Mouse (Mus musculus): Measurements from ENCODE around the gene Gm10135. TPM values are rescaled to one million over a fixed set of nuclear protein-coding genes. Genes with fewer than 3 reads are reported as not detected.
"Not testable (repeated sequence)": the region's sequence is repeated elsewhere in the genome, so short reads cannot be mapped to it uniquely, and the experiment has no call there.

Gm10135 gene
- not detected in 2 replicates for polyA plus RNA-seq (2012; rRNA removed)

DNA sequence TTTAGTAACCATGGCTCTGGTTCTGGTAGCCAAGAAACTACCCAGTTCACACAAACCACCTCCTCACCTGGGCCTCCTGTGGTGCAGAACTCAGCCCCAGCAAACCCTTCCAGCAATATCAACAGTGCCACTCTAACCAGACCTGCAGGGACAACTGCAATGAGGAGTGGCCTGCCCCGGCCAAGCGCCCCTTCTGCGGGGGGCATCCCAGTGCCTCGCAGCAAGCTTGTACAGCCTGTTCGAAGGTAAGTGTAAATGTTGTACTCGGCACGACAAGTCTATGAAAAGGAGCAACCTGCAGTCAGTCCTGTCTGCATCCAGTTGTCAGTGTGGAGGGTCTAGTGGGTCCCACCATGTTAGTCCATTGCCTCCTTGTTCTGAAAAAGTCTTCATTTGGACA, at the start of gene Gm10135:
Gene Gm10135, minus strand, starts transcription at position 101 of the 400 bp plus-strand sequence.
- no peak for DNase-seq (ENCODE audit: low read depth)

DNA sequence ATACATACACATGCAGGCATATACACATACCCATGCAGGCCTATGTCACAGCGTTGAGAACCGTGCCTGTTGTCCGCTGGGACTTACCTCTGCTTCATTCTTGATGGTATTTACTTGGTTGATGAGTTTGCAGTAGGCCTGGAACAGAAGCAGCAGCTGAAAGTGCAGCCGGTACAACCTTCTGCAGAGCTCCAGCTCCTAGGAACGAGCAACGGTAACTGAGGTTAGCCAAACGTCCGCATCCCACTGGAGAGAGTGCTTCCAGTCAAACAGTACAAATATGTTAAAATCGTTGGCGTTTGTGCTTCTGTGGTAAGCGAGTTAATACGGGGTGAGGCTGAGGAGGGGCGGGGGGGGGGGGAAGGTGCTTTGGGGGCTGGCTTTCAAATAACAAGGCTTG, 49.3 kb upstream of the Gm10135 start:
- DNase-seq (ENCODE audit: low read depth) = no peak

DNA sequence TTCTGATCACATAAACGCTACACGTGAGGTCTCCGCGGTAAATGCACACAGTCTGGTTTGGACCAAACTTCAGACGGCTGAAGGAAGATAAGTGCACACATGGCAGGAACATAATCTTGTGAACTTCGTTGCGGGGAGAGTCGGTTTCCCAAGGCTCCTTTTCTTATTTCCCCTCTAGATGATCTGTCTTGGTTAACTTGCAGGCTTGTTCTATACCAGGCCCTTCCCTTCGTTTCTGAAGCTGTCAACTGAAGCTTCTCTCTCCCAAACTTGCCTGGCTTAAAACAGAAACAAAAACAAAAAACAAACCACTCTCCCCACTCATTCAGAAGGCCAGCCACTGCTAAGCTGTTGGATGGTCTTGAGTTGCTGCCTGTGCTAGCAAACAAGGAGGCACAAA, 40.2 kb upstream of the Gm10135 start:
- no peak for DNase-seq (ENCODE audit: low read depth)

DNA sequence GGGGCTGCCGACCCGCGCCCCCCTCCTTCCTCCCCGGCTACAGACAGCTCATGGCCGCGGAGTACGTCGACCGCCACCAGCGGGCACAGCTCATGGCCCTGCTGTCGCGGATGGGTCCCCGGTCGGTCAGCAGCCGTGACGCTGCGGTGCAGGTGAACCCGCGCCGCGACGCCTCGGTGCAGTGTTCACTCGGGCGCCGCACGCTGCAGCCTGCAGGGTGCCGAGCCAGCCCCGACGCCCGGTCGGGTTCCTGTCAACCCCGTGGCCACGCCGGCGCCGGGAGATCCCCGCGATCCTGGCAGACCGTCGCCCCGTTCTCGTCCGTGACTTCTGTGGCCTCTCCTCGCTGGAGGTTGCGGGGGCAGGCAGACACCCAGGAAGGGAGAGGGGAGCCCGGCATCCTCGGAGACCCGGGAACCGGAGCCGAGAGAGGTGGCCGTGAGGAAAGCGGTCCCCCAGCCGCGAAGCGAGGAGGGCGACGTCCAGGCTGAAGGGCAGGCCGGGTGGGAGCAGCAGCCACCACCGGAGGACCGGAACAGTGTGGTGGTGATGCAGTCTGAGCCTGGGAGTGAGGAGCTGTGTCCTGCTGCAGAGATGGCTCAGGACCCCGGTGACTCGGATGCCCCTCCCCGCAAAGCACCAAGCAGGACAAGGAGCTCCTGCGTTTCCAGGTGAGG, 39.2 kb upstream of the Gm10135 start:
- DNase-seq (ENCODE audit: low read depth) = not testable (repeated sequence)

DNA sequence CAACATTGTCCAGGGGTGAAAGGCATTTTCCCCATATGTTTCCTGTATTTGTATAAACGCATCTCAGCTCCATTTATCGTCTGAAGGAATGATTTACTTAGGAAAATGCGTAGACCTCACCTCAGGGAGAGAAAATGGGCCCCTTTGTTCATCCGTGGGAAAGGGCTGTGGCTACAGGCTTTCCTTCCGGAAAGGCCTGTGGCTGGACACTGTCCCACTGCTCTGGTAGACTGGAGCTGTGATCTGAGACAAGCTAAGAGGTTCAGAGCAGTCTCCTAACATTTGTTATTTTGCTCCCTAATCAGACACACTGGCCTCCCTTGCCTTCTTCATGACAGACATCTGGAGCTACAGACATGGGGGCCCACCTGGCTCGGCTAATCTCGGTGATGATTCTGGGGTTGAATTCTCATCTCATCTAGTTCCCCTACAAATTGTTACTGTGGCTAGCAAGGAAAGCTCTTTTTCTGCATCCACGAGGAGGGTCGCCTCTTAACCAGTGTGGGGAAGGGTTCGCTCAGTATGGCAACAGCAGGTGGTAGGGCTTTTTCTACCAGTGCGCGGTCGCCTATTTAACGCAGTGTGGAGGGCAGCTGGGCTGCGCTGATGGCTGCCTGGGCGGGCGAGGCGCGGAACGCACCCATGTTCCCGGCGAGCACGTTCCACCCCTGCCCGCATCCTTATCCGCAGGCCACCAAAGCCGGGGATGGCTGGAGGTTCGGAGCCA, 38.5 kb upstream of the Gm10135 start:
- DNase-seq (ENCODE audit: low read depth) = not testable (repeated sequence)

DNA sequence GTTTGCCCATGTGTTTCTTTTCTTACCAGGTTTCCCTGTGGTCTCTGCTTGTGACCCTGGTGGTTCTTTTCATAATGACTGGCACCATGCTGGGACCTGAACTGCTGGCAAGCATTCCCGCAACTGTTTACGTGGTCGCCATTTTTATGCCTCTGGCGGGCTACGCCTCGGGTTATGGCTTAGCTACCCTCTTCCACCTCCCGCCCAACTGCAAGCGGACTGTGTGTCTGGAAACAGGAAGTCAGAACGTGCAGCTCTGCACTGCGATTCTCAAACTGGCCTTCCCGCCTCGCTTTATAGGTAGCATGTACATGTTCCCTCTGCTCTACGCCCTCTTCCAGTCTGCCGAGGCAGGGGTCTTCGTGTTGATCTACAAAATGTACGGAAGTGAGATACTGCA, 37.3 kb upstream of the Gm10135 start:
- DNase-seq (ENCODE audit: low read depth) = not testable (repeated sequence)

DNA sequence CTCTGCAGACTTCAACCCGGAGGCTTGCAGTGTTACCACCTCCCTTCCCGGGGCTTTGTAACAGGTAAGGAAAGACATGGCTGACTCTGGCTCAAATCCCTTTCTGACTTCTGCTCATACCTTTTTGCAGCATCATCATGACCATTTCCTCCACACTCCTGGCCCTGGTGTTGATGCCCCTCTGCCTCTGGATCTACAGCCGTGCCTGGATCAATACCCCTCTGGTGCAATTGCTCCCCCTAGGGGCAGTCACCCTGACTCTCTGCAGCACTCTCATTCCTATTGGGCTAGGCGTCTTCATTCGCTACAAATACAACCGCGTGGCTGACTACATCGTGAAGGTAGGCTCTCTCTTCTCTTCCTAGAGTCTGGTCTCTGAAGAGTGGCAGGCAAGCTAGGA, 33.7 kb upstream of the Gm10135 start:
- not testable (repeated sequence) for DNase-seq (ENCODE audit: low read depth)

DNA sequence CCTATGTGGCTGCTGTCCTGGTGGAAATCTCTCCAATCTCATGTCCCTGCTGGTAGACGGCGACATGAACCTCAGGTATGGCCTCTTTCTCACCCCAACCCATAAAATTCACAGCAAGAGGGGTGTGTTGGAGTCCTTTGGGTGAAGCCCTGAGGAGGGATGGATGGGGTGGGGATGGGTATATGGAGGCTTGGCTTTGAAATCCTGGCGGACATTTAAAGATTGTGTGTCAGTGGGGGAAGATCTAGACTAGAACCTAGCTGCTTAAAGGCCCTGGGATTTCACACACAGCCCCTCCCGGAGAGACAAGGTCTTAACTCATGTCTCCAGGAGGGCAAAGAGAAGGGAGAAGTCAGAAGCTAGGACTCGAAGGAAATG, 33.1 kb upstream of the Gm10135 start:
- no peak for DNase-seq (ENCODE audit: low read depth)

DNA sequence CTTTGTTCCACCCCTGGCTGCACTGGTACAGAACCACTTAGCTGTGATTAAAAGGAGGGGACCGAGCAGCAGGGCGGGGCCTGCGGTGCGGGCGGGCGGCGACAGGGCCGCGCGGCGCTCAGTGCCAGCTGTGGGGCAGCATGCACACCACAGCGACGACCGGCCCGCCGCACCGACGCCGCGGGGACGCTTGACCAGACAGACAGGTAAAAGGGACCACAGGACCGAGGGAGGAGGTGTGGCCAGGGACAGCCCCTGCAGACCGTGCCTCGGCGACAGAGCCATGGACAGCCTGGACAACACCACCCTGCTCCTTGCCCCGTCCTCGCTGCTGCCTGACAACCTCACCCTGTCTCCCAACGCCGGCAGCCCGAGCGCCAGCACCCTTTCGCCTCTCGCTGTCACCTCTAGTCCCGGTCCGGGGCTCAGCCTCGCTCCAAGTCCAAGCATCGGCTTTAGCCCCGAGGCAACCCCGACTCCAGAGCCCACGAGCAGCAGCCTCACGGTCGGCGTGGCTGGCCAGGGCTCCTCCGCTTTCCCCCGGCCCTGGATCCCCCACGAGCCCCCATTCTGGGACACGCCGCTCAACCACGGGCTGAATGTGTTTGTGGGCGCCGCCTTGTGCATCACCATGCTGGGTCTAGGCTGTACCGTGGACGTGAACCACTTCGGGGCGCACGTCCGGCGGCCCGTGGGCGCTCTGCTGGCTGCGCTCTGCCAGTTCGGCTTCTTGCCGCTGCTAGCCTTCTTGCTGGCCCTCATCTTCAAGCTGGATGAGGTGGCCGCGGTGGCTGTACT, 32.5 kb upstream of the Gm10135 start, which contains the start of gene Slc10a4:
Gene Slc10a4, plus strand, starts transcription at position 100 of the 798 bp plus-strand sequence.
- no peak for DNase-seq (ENCODE audit: low read depth)

DNA sequence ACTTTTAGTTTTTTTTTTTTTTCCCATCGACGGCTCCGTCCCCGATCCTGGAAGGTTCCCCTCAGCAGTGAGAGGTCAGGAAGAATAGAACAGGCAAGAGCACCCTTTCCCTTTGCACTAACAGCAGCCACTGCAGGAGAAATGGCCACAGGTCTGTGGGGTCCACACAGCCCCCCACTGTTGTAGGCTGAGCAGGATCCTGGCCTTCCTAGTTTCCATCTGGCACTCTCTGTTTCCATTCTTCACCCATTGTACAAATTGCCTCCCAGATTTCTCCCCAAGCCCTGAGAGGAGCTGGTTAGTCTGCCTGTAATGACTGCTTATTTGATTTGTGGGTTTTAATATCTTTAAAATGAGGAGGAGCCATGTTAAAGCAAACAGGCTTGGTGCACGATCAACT, 29.5 kb upstream of the Gm10135 start:
- no peak for DNase-seq (ENCODE audit: low read depth)

DNA sequence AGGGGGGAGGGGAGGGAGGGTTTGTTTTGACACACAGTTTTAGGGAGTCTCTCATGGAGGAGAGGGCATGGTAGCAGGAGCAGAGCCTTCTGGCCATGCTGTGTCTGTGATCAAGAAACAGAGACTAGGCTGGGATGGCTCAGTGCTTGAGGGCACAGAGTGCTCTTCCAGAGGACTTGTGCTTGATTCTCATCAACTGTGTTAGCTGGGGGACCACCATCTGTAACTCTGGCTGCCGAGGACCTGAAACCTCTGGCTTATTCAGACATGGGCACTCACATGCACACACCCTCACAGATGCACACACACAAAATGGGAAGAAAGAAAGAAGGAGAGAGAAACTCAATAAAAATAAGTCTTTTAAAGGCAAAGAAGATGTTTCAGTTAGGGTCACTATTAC, 24.0 kb upstream of the Gm10135 start:
- DNase-seq (ENCODE audit: low read depth) = not testable (repeated sequence)

DNA sequence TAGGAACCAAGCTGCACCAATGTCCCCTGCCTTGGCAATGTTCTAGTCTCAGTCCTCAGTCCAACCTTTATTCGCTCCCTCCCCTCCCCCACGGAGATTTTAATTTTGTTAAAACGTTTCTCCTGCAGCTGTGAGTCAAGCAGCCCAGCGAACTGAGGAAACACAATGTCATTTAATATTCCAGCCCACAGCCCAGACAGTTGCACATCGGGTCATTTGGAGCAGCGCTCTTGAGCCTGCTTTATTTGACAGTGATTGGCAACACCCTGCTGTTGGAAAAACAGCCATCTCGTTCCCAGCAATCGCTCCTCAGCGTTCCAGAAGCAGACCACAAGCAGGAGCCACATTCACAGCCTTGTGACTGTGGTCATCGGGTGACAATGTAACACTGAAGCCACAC, 20.9 kb upstream of the Gm10135 start:
- no peak for DNase-seq (ENCODE audit: low read depth)

DNA sequence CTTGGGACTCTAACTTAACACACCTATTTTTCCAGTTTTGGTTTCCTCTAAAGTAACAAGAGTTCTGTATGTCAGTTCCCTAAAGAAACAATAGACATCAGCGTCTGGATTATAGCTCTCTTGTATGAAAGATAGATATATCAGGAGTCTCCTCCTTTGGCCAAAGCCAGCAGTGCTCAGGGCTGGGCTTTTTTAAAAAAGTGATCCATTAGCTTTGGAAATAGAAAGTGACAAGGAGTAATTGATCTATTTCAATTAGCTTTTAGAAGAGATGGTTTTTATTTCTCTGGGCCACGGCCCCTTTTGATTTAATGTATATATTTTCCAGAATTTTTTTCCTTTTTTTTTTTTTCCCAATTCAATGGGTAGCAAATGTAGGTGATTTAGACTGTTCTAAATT, 20.4 kb upstream of the Gm10135 start:
- no peak for DNase-seq (ENCODE audit: low read depth)

DNA sequence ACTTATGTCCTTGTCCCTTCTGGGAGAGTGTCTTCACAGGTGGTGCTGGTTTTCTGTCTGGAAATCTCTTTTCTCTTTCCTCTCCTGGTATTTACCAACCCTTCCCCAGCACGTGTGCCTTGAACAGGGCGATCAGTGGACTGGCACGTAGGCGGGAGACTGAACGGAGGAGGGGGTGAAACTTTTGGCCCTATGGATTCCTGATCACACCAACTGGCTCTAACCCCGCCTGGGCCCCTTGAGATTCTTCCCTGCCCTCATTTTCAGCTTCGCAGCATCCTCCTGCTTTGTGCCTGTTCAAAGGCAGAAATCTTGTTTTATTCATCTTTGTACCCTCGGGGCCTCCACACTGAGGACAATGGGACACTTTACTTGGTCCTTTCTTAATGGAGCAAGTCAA, 19.9 kb upstream of the Gm10135 start:
- no peak for DNase-seq (ENCODE audit: low read depth)

DNA sequence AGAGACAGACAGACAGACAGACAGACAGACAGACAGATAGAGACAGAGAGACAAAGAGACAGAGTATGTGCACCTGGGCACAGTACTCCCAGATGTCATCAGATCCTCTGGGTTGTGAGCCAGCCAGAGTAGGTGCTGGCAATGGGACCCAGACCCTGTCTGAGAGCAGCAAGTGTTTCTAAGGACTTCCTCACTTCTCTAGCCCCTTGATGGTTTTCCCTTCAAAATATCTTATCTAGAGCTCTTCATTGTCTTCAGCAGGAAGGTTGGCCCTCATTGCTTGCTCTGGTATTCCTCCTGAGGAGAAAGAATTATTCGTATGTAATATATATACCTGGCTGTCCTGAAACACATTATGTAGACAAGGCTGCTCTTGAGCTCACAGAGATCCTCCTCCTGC, 18.0 kb upstream of the Gm10135 start:
- DNase-seq (ENCODE audit: low read depth) = no peak

DNA sequence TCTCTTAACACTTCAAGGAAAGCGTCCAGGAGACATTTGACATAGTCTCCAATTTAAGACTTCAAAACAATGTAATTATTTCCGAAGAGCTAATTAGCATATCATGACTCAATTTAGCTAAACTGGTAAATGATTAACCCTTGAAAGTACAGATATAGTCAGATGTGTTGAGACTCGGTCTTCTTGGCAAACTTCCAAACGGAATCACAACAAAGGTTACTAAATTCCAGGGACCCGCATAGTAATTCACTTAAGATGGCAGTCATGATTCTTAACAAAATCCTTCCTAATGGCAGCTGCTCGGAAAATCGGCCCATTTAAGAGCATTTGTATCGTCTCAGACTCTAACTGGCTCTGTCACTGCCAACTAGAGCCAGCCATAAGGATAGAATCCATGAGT, 15.3 kb upstream of the Gm10135 start:
- no peak for DNase-seq (ENCODE audit: low read depth)

DNA sequence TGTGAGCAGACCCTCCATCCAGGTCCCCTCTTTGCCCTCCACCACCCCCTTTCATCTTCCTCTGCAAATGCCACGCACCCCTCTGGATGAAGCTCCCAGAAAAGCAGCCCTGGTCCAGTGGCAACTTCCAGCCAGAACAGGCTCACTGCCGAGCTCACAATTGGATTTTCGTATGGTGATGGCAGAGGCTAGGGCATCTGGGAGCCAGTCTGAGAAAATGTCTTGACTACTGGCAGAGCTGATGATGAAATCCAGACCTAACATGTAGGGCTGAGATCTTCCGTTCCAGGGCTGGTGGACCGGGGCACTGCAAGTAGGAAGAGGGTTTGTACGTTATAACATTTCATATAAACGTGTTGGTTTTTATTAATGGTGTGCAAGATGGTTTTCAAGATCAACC, 13.3 kb upstream of the Gm10135 start:
- no peak for DNase-seq (ENCODE audit: low read depth)

DNA sequence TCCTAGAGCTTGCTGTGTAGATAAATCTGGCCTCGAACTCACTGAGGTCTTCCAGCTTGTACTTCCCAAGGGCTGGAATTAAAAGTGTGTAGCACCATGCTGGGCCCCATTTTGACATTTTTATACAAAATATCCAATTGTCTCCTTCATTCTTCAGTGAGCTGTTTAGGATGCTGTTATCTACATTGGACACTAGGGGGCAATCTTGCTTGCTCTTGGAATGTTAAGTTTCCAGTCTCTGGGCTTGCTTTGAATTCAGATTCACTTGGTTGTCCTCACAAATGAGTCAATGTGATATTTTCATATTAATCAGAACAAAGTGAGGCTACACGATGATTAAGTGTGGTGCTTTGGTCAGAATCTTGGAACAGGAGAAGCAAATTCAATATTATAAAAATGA, 9.6 kb upstream of the Gm10135 start:
- DNase-seq (ENCODE audit: low read depth) = peak; percentile 9

DNA sequence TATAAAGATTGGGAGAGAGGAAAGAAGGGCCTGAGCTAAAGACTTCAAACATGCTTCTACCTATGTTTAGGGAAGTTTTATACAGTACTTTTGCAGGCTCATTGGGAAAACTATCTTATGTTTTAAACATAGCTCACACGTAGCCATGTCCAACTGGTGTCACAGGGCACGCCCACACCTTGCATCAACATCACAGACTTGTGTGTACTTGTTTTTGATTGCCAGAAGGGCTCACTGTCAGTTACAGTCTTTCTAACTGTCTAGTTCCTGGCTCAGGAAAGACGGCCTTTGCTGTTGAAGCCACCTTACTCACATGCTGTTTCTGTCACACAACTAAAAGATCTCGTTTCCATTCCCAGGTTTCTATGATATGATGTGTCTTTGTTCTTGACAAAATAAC, 2.0 kb upstream of the Gm10135 start:
- peak; percentile 72 for DNase-seq (ENCODE audit: low read depth)

DNA sequence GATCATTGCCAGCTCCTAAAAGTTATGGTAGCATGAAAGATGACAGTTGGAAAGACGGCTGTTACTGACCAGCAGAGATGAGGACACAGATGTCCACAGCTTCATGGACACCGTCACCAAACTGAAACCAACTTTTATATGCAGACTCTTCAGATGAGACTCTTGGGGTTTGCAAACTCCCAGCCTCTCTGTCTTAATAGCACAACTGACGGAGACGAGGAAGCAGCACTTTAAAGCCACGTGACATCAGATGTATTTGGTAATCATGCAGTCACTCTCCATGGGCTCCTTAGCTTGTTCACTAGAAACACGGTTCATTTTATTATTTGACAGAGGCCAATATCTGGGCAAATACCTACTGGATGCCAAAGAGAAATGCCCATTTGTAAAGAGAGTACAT, 1.5 kb upstream of the Gm10135 start:
- DNase-seq (ENCODE audit: low read depth) = peak; percentile 8

DNA sequence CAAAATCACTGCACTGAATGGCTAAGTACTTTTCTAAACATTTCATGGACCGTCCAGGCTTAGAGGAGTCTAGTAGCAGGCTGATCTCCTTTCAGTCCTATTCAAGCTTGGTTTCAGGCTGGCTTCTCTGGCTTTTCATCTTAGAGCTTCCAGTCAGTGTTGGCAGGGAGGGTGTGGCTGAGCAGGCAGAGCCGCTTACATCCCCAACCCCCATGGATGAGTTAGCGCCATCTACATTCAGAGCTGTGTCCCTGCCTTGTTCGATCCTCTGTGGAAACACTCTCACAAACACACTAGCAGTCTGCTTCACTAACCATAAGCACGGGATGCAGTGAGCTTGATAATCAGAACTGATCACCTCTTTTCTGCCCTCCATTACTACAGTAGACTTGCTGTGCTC, 1.6 kb downstream of the Gm10135 start:
- no peak for DNase-seq (ENCODE audit: low read depth)

DNA sequence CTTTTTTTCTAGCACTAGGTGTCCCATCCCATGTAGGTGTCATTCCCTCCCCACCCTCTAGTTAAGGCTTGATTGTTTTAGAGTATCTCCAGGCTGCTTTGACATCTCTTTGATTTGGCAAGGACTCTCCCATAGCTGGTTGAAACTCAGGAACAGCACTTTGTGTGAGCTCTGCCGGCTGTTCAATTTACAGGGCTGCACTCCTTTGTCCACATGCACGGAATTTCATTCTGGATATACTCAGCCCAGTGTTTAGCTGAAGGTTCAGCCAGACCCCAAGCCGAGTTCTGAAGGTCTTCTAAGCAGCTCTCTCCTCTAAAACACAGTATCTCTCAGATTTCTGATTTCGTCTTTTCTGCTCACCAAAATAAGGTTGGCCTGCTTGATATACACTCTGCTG, 2.1 kb downstream of the Gm10135 start:
- DNase-seq (ENCODE audit: low read depth) = no peak

DNA sequence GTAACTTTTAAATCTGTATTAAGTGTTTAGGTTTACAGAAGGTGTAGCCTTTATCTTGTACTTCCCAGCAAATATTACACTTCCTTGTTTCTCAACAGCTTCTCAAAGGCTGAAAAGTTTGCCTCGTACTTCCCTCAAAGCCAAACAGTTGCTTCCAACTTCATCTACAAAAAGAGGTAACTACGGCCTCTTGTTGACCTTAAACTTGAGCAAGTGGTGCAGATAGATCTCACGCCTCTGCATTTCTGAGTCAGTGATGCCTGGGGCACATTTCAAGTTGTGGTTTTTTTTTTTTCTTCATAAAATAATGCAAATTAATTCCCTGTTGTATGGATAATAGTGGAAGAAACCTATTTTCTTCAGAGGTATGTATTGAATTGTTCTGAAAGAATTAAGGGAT, 8.8 kb downstream of the Gm10135 start:
- DNase-seq (ENCODE audit: low read depth) = peak; percentile 38

All from gonadal fat pad, adult 2 months (tissue).